Mouse (Mus musculus): ENCODE measurements at regions not wholly inside any gene's neighbourhood (a gene's known extent, or its start where the extent isn't known, plus 50 kb on each side); places are given as distances from the start of the nearest gene placed in this dataset.

GRCm38 (mm10) chr7:123068241-123068640 is 55.4 kb upstream of the Tnrc6a start:
- Histone ChIP-seq H3K27ac (ENCODE audit: insufficient read depth, low read depth, low read length, poor library complexity, severe bottlenecking) (no peak overlapping the region), H3K9me3 (ENCODE audit: control insufficient read depth, insufficient read depth, low read depth, low read length) (no peaks in the 10 kb centered on the region), H3K4me1 (ENCODE audit: control insufficient read depth in 2 of 2, insufficient read depth in 2 of 2, low read length in 2 of 2, poor library complexity in 1 of 2) (peaks cover 0 to 3% of the 10 kb centered on the region in 2 experiments; a peak in 1 of 4 replicates), H3K36me3 (ENCODE audit: control insufficient read depth, insufficient read depth, low read length, poor library complexity, severe bottlenecking) (no peaks in the 10 kb centered on the region), H3K9ac (ENCODE audit: insufficient read depth, low read depth, low read length, poor library complexity, severe bottlenecking) (no peak overlapping the region), H3K4me3 (ENCODE audit: insufficient read depth in 1 of 2, low read depth in 1 of 2, low read length in 2 of 2, poor library complexity in 1 of 2, severe bottlenecking in 1 of 2) (no peak overlapping the region)
- DNase-seq (ENCODE audit: low read depth, low spot score): no peak
- in situ Hi-C loops (cut with MboI; ENCODE audit: low sequenced_read_pairs in 2 of 2, unreplicated experiment in 2 of 2): no loop called here
- no peak for TF ChIP-seq ZC3H11A (IDR thresholded peaks at IDR 0.05; ENCODE audit: borderline replicate concordance, low read depth, low read length)
- TF ChIP-seq ZNF384 (IDR thresholded peaks at IDR 0.05; ENCODE audit: low read depth, low read length): no peak
- no peak for TF ChIP-seq CHD2 (IDR thresholded peaks at IDR 0.05; ENCODE audit: low read depth, low read length)
- TF ChIP-seq MAFK (IDR thresholded peaks at IDR 0.05; ENCODE audit: insufficient read depth, low read depth, low read length): no peak
- no peak for TF ChIP-seq HCFC1 (IDR thresholded peaks at IDR 0.05; ENCODE audit: borderline replicate concordance, insufficient read depth, low read length)

GRCm38 (mm10) chr7:123068715-123069273 is 54.9 kb upstream of the Tnrc6a start:
- DNase-seq (ENCODE audit: low read depth, low spot score): no peak
- TF ChIP-seq CHD2 (IDR thresholded peaks at IDR 0.05; ENCODE audit: low read depth, low read length) (no peak), ZNF384 (IDR thresholded peaks at IDR 0.05; ENCODE audit: low read depth, low read length) (no peak), ZC3H11A (IDR thresholded peaks at IDR 0.05; ENCODE audit: borderline replicate concordance, low read depth, low read length) (no peak), MAFK (IDR thresholded peaks at IDR 0.05; ENCODE audit: insufficient read depth, low read depth, low read length) (no peak), HCFC1 (IDR thresholded peaks at IDR 0.05; ENCODE audit: borderline replicate concordance, insufficient read depth, low read length) (no peak)
- Histone ChIP-seq H3K9me3 (ENCODE audit: control insufficient read depth, insufficient read depth, low read depth, low read length) (no peaks in the 10 kb centered on the region), H3K36me3 (ENCODE audit: control insufficient read depth, insufficient read depth, low read length, poor library complexity, severe bottlenecking) (no peaks in the 10 kb centered on the region), H3K4me3 (ENCODE audit: insufficient read depth in 1 of 2, low read depth in 1 of 2, low read length in 2 of 2, poor library complexity in 1 of 2, severe bottlenecking in 1 of 2) (no peak overlapping the region), H3K9ac (ENCODE audit: insufficient read depth, low read depth, low read length, poor library complexity, severe bottlenecking) (no peak overlapping the region), H3K27ac (ENCODE audit: insufficient read depth, low read depth, low read length, poor library complexity, severe bottlenecking) (no peak overlapping the region), H3K4me1 (ENCODE audit: control insufficient read depth in 2 of 2, insufficient read depth in 2 of 2, low read length in 2 of 2, poor library complexity in 1 of 2) (no peaks in the 10 kb centered on the region)
- in situ Hi-C loops (cut with MboI; ENCODE audit: low sequenced_read_pairs in 2 of 2, unreplicated experiment in 2 of 2): no loop called here

GRCm38 (mm10) chr7:123069280-123069679 is 54.4 kb upstream of the Tnrc6a start:
- no peak for DNase-seq (ENCODE audit: low read depth, low spot score)
- no peaks in the 10 kb centered on the region for H3K9me3 ChIP-seq (ENCODE audit: control insufficient read depth, insufficient read depth, low read depth, low read length)
- H3K27ac ChIP-seq (ENCODE audit: insufficient read depth, low read depth, low read length, poor library complexity, severe bottlenecking): no peak overlapping the region
- in situ Hi-C loops (cut with MboI; ENCODE audit: low sequenced_read_pairs in 2 of 2, unreplicated experiment in 2 of 2): no loop called here
- no peaks in the 10 kb centered on the region for H3K4me1 ChIP-seq (ENCODE audit: control insufficient read depth in 2 of 2, insufficient read depth in 2 of 2, low read length in 2 of 2, poor library complexity in 1 of 2)
- no peaks in the 10 kb centered on the region for H3K36me3 ChIP-seq (ENCODE audit: control insufficient read depth, insufficient read depth, low read length, poor library complexity, severe bottlenecking)
- TF ChIP-seq CHD2 (IDR thresholded peaks at IDR 0.05; ENCODE audit: low read depth, low read length): no peak
- TF ChIP-seq ZNF384 (IDR thresholded peaks at IDR 0.05; ENCODE audit: low read depth, low read length): no peak
- no peak for TF ChIP-seq HCFC1 (IDR thresholded peaks at IDR 0.05; ENCODE audit: borderline replicate concordance, insufficient read depth, low read length)
- TF ChIP-seq ZC3H11A (IDR thresholded peaks at IDR 0.05; ENCODE audit: borderline replicate concordance, low read depth, low read length): no peak
- TF ChIP-seq MAFK (IDR thresholded peaks at IDR 0.05; ENCODE audit: insufficient read depth, low read depth, low read length): no peak
- no peak overlapping the region for H3K4me3 ChIP-seq (ENCODE audit: insufficient read depth in 1 of 2, low read depth in 1 of 2, low read length in 2 of 2, poor library complexity in 1 of 2, severe bottlenecking in 1 of 2)
- no peak overlapping the region for H3K9ac ChIP-seq (ENCODE audit: insufficient read depth, low read depth, low read length, poor library complexity, severe bottlenecking)

- Histone ChIP-seq H3K9ac (ENCODE audit: insufficient read depth, low read depth, low read length, poor library complexity, severe bottlenecking) (no peak overlapping the region), H3K4me1 (ENCODE audit: control insufficient read depth in 2 of 2, insufficient read depth in 2 of 2, low read length in 2 of 2, poor library complexity in 1 of 2) (no peaks in the 10 kb centered on the region), H3K36me3 (ENCODE audit: control insufficient read depth, insufficient read depth, low read length, poor library complexity, severe bottlenecking) (no peaks in the 10 kb centered on the region), H3K27ac (ENCODE audit: insufficient read depth, low read depth, low read length, poor library complexity, severe bottlenecking) (no peak overlapping the region), H3K9me3 (ENCODE audit: control insufficient read depth, insufficient read depth, low read depth, low read length) (no peaks in the 10 kb centered on the region), H3K4me3 (ENCODE audit: insufficient read depth in 1 of 2, low read depth in 1 of 2, low read length in 2 of 2, poor library complexity in 1 of 2, severe bottlenecking in 1 of 2) (no peak overlapping the region)
- in situ Hi-C loops (cut with MboI; ENCODE audit: low sequenced_read_pairs in 2 of 2, unreplicated experiment in 2 of 2): no loop called here
- no peak for DNase-seq (ENCODE audit: low read depth, low spot score)
- TF ChIP-seq HCFC1 (IDR thresholded peaks at IDR 0.05; ENCODE audit: borderline replicate concordance, insufficient read depth, low read length) (no peak), ZNF384 (IDR thresholded peaks at IDR 0.05; ENCODE audit: low read depth, low read length) (no peak), MAFK (IDR thresholded peaks at IDR 0.05; ENCODE audit: insufficient read depth, low read depth, low read length) (no peak)
Measured at GRCm38 (mm10) chr7:123070861-123071260, 52.8 kb upstream of the Tnrc6a start.

Data from ES-E14 (cell line).